Mouse (Mus musculus): ENCODE measurements around the gene Nrip2.

DNA sequence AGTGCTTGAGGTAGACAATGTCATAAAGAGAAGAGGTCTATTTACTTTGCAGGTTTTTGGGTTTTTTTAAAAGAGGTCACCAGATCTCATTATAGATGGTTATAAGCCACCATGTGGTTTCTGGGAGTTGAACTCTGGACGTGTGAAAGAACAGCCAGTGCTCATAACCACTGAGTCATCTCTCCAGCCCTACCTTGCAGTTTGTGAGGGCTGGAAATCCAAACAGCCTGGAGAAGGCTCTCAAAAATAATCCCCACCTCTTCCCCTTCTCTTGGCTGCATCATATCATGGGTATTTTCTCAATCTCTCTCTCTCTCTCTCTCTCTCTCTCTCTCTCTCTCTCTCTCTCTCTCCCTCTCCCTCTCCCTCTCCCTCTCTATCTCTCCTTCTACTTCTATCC, 8.4 kb upstream of the Nrip2 start:
- TF ChIP-seq CTCF (IDR thresholded peaks at IDR 0.05; ENCODE audit: control insufficient read depth, insufficient read depth, low read length) (no peak), POLR2A (IDR thresholded peaks at IDR 0.05; ENCODE audit: borderline replicate concordance, control insufficient read depth, low read depth, low read length) (no peak)
